Mouse (Mus musculus) neutrophil, adult 5-6 weeks (primary cell): ENCODE measurements around the gene Tom1l1. TPM values are rescaled to one million over a fixed set of nuclear protein-coding genes. Genes with fewer than 3 reads are reported as not detected.
"Not testable (repeated sequence)": the region's sequence is repeated elsewhere in the genome, so short reads cannot be mapped to it uniquely, and the experiment has no call there.

Source experiments
- ATAC-seq: fragments of 151-379, 151-347 bp; 2 replicates; pipeline ENCODE4 v1.8.0; 2017; ENCODE audit warnings: mild to moderate bottlenecking, moderate TSS enrichment; ENCODE audit not compliant: insufficient number of reproducible peaks, poor library complexity, low FRiP score, severe bottlenecking; ENCODE audit errors: extremely low read depth
- total RNA-seq: library from RNA; stranded (forward); fragments of 200-1000 nt; gene quantifications from 2 replicates; pipeline ENCODE4 v1.2.3, GENCODE M21; 2017

Tom1l1 gene
- 1.8 and 1.9 TPM in 2 replicates for total RNA-seq

GRCm38 (mm10) chr11:90687460-90688416 lies at the start of gene Tom1l1:
Tom1l1 (minus strand) TSS chr11:90688366.
- ATAC-seq, result no peak

GRCm38 (mm10) chr11:90733575-90733974 lies 45.4 kb upstream of the Tom1l1 start:
- no peak for ATAC-seq

- ATAC-seq, result no peak
These were observed 39.4 kb upstream of the Tom1l1 start for GRCm38 (mm10) chr11:90727354-90728125.

- ATAC-seq, result no peak
These were observed 38.6 kb upstream of the Tom1l1 start for GRCm38 (mm10) chr11:90726730-90727129.

GRCm38 (mm10) chr11:90722304-90722703 lies 34.1 kb upstream of the Tom1l1 start:
- no peak for ATAC-seq

- no peak for ATAC-seq
These were observed 29.6 kb upstream of the Tom1l1 start for GRCm38 (mm10) chr11:90717719-90718118.

GRCm38 (mm10) chr11:90711596-90711995 lies 23.4 kb upstream of the Tom1l1 start:
- ATAC-seq, result no peak

GRCm38 (mm10) chr11:90707134-90707533 lies 19.0 kb upstream of the Tom1l1 start:
- ATAC-seq, result not testable (repeated sequence)

GRCm38 (mm10) chr11:90697480-90698240 lies 9.5 kb upstream of the Tom1l1 start:
- ATAC-seq, result no peak

GRCm38 (mm10) chr11:90695811-90696210 lies 7.6 kb upstream of the Tom1l1 start:
- ATAC-seq, result no peak

- ATAC-seq, result no peak
These were observed 6.0 kb upstream of the Tom1l1 start for GRCm38 (mm10) chr11:90694206-90694605.

- ATAC-seq, result no peak
These were observed 2.2 kb upstream of the Tom1l1 start for GRCm38 (mm10) chr11:90690361-90690760.

- no peak for ATAC-seq
These were observed 1.1 kb downstream of the Tom1l1 start for GRCm38 (mm10) chr11:90687040-90687439.

GRCm38 (mm10) chr11:90686287-90687025 lies 1.7 kb downstream of the Tom1l1 start:
- ATAC-seq, result no peak

GRCm38 (mm10) chr11:90685196-90685595 lies 3.0 kb downstream of the Tom1l1 start:
- no peak for ATAC-seq

GRCm38 (mm10) chr11:90684765-90685164 lies 3.4 kb downstream of the Tom1l1 start:
- no peak for ATAC-seq

GRCm38 (mm10) chr11:90681171-90681570 lies 7.0 kb downstream of the Tom1l1 start:
- no peak for ATAC-seq

GRCm38 (mm10) chr11:90678582-90678981 lies 9.6 kb downstream of the Tom1l1 start:
- ATAC-seq, result no peak
